Comparison of ENCODE assay signal across 12 mouse cellular contexts in the genomic region with DNA sequence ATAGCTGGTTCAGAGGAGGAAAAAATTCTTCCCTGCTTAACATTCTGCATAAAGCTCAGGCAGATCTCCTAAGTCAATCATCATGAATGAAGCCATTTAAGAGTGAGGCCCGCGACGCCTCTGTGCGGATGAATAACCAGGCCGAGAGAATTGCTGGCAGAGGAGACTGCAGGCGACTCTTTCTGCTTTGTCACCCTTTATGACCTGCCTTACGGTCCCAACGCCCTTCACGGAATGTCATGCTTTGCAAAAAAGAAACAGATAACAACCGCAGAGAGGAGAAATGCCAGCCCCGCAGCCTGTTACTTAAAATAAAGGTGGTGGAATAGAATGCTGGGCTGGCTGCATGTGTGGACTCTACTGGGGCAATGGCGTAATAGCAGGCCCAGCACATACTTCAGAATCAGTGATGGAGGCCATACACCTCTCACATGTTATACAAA.
DNase-seq lines count a peak whose midpoint lies in the region; ATAC-seq lines count a peak whose summit lies in the region.
"Had no signal": no experiment of that assay in that cellular context is flagged by ENCODE, and none has a peak within 500 bp of the region (broad histone marks: within the 10 kb centered on the region; RNA-seq: fewer than 3 reads in every experiment).

No protein-coding gene starts in this region.

- H3K4me2 ChIP-seq in heart, embryonic 14.5 days (ENCODE audit: low read length), result peak overlapping the region; percentile 28; the same call in 1 of the 2 replicates

- no peaks in the 10 kb centered on the region for H3K36me3 ChIP-seq in heart, embryonic 14.5 days (ENCODE audit: control insufficient read depth, insufficient read depth, low read length)
- H3K36me3 ChIP-seq: limb, embryonic 10.5 days had no signal

- ATAC-seq in heart, embryonic 14.5 days (ENCODE audit: insufficient number of reproducible peaks, insufficient read depth, low FRiP score, low read depth), result peak; percentile 59; the same call in 1 of the 2 replicates

- no peaks in the 10 kb centered on the region for H3K27me3 ChIP-seq in heart, embryonic 14.5 days (ENCODE audit: control insufficient read depth, insufficient read depth, low read length)

- H3K9ac ChIP-seq in heart, embryonic 14.5 days (ENCODE audit: low read length), result no peak overlapping the region

- WGBS in heart, embryonic 14.5 days, result 30% methylated on average over 12 of the region's 12 CpGs

- H3K27ac ChIP-seq in heart, embryonic 14.5 days (replicated peaks in 1 of 2; ENCODE audit: control insufficient read depth in 1 of 2, insufficient read depth in 1 of 2, low read depth in 2 of 2, low read length in 2 of 2), result peak overlapping the region; percentile 56 to 66
- H3K27ac ChIP-seq: limb, embryonic 10.5 days had no signal

- no peak overlapping the region for H3K4me3 ChIP-seq in heart, embryonic 14.5 days (ENCODE audit: control insufficient read depth in 1 of 2, insufficient read depth in 1 of 2, low read depth in 1 of 2, low read length in 2 of 2)
- H3K4me3 ChIP-seq: limb, embryonic 10.5 days had no signal

- DNase-seq in embryo, embryonic 10.5 days (ENCODE audit: low spot score), result peak; percentile 19
- DNase-seq in embryo, embryonic 10 days (ENCODE audit: low spot score), result no peak
- peak; percentile 69 for DNase-seq in Muller cell, postnatal 12 days (ENCODE audit: inconsistent ontology term)
- peak; percentile 7 for DNase-seq in mesoderm, embryonic 11.5 days (ENCODE audit: low read depth, low spot score)
- DNase-seq in frontal cortex, postnatal 25 days (ENCODE audit: low spot score in 2 of 2), result no peak
- DNase-seq in gastrocnemius, postnatal 36 days, result no peak
- no peak for DNase-seq in B cell, adult 2 months
- DNase-seq: adrenal gland, adult 8-10 months; lung, adult 2 months; right cerebral cortex, postnatal 14 days had no signal

- intact Hi-C loops in gastrocnemius, postnatal 36 days (cut with DNase I), result no loop called here

- H3K9me3 ChIP-seq in heart, embryonic 14.5 days (ENCODE audit: control insufficient read depth, low read length), result no peaks in the 10 kb centered on the region
- H3K9me3 ChIP-seq: limb, embryonic 10.5 days had no signal

- peaks cover 9% of the 10 kb centered on the region in 2 experiments for H3K4me1 ChIP-seq in heart, embryonic 14.5 days (ENCODE audit: control insufficient read depth in 2 of 2, insufficient read depth in 2 of 2, low read length in 2 of 2)
- H3K4me1 ChIP-seq: limb, embryonic 10.5 days had no signal

Comparison
In these comparisons a context has a peak if more than half of its experiments do, and no peak if none do; other contexts are left out.
1. DNase-seq: peak in embryo, embryonic 10.5 days (single experiment), Muller cell, postnatal 12 days (single experiment) and mesoderm, embryonic 11.5 days (single experiment); none in embryo, embryonic 10 days (single experiment), frontal cortex, postnatal 25 days (0 of 2), gastrocnemius, postnatal 36 days (0 of 2) and B cell, adult 2 months (0 of 2).